Mouse (Mus musculus) ovary, postnatal 10 days (tissue): ENCODE data around the gene Pgc.

ENCODE experiments used
- DNase-seq: peaks from one replicate; pipeline ENCODE4 v3.0.0; 2022; ENCODE audit warnings: low spot score

Gene Pgc

GRCm38 (mm10) chr17:47726566-47726965 is at the start of gene Pgc:
Gene Pgc (plus strand): TSS chr17:47726842.
- DNase-seq = no peak

- DNase-seq = no peak
These were observed 48.4 kb upstream of the Pgc start for GRCm38 (mm10) chr17:47678238-47678637.

DNA sequence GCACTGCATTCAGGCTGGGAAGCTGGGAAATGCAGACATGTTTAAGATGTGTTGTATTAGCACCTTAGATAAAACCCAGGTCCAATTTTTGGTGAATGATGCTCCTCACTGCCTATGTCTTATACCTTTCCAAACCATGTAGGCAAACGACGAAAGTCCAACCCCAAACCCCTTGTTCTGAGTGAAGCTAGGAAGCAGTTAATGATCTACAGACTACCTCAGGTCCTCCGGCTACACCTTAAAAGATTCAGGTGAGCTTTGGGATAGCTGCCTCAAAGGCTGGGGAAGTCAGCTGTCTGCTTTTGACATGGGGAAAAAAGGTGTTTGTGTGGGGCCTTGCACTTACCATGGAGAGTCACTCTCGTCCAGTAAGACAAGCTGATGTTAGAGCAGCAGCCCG is 47.9 kb upstream of the Pgc start:
- no peak for DNase-seq

DNA sequence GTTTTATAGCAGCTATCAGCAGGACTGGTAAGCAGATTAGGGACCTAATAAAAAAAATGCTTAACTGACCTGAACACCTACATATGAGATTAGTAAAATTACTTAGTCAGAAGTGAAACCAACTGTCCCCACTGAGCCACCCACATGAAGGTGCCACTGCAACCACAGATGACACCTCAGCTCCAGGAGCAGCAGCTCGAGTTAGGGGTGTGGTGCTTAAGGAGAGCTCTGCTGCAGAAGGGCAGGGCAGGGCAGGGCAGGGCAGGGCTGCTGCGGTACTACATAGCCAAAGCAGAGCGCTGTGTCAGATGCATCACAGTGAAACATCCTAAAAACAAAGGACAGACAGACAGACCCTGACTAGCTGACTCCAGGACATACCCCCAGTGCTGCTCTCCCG is 43.8 kb upstream of the Pgc start:
- no peak for DNase-seq

DNA sequence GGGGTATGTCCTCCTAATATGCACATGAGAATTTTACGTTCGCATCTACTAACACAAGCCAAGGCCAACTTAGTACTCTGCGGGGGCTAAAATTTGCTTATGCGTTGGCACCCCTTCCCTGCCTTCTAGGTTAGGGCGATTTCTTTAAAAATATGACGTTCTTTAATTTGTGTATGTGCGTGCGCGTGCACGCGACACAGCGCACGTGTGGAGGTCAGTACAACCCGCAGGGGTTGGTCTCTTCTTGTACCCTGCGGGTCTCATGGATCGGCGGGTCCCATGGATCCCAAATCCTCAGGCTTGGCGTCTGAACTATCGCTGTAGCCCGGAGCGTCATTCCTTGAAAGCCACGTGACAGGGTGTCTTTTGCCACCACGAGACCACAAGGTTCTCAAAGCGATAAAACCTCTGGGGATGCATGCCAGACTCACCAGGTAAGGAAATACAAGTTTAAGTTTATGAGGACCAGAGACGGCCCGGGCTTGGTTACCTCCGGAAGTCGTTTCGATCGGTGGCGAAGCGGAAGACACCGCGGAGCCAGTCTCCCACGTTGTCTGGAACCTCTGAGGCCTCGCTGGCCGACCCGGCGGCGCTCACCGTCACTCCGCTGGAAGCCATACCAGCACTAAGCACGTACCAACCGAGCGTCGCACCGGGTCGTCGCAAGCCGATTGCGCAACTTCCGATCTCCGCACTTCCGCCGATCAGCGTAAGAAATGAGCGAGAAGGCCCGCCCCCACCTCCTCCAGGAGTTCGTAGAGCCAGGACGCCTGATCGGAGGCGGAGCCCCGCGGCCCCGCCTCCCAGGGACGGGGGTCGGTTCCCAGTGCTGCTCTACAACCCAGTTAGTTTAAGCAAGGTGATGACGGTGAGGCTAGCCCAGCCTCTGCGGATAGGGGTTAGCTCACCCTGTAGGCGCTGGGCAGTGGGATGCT is 39.0 kb upstream of the Pgc start:
- peak; percentile 76 for DNase-seq

- no peak for DNase-seq
These were observed 38.4 kb upstream of the Pgc start, which contains the start of gene Tomm6 for GRCm38 (mm10) chr17:47688344-47688607. Gene Tomm6 (minus strand): TSS chr17:47688386.

DNA sequence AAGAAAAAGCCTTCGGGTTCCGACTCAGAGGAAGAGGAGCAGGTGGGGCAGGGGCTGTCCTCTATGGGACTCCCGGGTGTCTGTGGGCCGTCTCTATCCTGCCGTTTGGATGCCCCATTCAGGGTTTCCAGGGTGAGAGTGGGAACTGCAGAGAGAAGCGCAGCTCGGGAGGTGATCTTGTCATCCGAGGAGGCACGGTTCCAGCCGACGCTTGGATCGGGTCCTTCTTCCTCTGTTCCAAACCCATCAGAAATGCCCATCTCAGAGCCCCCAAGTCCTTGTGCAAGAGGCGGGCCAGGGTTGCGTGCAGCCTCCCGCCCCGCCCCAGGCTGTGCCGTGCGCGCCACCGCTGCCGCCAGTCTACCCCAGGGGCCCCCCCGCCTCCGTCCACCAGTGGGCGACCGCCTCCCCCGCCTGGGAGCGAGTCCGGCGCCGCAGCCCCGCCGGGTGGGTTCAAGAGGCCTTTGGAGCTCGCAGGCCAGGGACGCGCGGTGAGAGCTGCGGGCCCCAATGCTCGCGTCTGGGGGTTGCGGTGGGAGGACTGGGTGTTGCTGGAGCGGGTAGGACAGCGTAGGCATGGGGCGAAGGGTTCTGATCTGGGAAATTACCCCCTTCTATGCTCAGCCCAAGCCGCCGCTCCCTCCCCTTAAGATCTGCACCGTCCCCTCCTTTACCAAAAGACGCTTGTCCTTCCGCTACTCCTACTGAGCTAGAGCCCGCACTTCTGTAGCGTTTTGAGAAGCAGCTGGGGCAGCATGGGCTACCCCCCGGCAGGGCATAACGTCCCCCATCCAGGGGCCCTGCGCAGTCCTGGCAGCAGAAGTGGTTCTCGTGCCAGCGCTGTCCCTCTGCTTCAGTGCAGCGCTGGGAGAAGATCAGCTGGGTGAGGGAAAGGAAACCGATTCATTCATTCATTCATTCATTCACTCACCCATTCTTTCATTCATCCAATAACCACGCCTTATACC is 37.8 kb upstream of the Pgc start, which contains the start of gene Frs3:
Gene Frs3 (plus strand): TSS at position 423 of the 968 bp plus-strand sequence.
- peak; percentile 49 for DNase-seq

GRCm38 (mm10) chr17:47689894-47690293 is 36.7 kb upstream of the Pgc start:
- DNase-seq = no peak

DNA sequence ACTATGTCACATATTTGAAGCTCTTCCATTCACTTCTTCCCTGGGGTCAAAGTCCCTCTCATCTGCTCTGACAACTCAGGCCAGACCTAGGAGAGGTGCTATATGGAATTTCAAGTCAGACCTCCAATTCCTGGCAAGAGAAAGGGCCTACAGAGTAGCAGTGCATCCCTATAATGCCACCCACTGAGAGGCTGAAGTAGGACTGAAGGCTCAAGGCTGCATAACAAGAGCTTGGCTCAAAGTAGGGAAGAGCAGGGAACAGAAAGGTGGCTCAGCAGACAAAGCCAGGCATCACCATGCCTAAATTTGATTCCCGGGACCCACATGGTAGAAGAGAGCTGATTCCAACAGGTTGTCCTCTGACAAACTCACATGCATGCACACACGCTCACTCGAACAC is 35.0 kb upstream of the Pgc start:
- no peak for DNase-seq

GRCm38 (mm10) chr17:47693671-47694441 is 32.8 kb upstream of the Pgc start:
- DNase-seq = no peak

DNA sequence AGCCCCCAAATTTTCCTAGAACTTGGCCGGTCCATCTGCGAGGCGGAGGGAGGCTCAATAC is 32.4 kb upstream of the Pgc start, which contains the start of gene Gm21981:
Gene Gm21981 (minus strand): TSS at position 14 of the 61 bp plus-strand sequence.
- DNase-seq = no peak

DNA sequence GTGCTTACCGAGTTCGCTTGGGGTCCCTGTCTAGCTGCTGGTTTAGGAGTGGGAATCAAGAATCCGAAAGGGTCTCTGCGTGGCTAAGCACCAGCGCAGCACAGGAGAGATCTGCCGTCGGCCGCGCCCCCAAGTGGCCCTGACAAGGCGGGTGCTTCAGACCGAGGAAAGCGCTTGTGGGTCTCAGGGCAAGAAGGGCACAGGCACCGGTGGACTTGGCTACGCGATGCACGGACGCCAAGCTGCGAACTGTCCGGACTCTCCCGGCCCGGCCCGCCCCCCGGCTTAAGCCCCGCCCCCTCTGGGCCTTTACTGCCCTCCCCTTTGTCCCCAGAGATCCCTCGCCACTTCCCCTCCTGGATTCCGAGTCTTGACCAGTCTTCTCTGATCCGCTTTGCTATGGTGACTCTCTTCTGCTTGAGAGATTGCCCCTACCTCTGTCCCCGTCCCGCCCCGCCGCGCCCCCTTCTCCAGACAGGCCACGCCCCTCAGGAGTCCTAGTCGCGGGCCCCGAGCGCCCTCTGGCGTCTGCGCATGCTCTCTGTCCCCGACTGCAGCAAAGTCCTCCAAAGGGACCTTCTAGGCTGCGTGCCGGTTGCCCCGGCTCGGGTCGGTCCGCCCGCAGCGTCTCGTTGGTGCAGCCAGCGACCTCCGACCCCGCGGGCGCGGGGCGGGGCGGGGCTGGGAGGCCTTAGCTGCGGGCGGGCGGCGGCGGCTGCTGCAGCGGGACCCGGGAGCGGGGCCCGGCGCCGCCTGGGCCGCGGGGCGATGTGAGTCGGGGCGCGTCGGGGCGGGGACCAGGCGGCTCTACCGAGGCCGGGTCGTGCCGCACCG is 31.9 kb upstream of the Pgc start, which contains the start of gene Prickle4:
Gene Prickle4 (minus strand): TSS at position 234 of the 834 bp plus-strand sequence.
- peak; percentile 97 for DNase-seq

DNA sequence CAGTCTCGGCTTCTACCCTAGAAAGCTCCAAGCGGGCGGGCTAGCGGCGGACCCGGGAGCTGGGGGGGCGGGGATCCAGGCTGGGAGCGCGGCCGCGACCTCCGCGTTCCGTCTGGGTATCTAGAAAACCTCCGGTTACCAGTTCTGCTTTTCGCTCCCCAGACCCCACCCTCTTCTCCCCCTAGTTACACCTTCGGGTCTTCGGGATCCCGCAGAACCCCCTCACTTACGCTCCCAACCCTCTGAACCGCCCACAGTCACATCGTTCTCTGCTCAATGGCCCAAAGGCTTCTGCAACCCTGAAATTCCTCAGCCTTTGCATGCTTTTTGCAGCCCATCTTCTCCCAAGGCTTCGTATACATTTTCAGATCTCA is 31.3 kb upstream of the Pgc start:
- no peak for DNase-seq

GRCm38 (mm10) chr17:47698156-47698555 is 28.5 kb upstream of the Pgc start:
- no peak for DNase-seq

- no peak for DNase-seq
These were observed 27.6 kb upstream of the Pgc start for GRCm38 (mm10) chr17:47699055-47699454.

DNA sequence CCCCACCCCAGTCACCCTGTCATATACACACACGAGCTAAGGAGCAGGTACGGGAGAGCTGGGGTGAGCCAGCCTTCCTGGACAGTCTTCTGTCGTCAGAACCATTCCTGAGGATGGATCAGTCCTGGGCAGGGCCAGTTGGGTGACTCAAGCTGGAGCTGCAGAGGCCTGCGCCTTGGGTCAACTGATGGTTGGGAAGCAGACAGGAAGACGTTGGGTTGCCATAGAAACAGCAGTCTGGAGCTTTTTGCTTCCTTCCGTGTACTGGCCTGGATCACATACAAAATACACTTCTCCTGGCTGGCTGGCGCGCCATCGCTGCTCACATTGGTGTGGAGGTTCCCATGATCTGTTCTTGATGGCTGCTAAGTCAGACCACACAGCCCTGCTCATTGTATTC is 24.8 kb upstream of the Pgc start:
- DNase-seq = no peak

- no peak for DNase-seq
These were observed 23.9 kb upstream of the Pgc start for GRCm38 (mm10) chr17:47702548-47703345.

DNA sequence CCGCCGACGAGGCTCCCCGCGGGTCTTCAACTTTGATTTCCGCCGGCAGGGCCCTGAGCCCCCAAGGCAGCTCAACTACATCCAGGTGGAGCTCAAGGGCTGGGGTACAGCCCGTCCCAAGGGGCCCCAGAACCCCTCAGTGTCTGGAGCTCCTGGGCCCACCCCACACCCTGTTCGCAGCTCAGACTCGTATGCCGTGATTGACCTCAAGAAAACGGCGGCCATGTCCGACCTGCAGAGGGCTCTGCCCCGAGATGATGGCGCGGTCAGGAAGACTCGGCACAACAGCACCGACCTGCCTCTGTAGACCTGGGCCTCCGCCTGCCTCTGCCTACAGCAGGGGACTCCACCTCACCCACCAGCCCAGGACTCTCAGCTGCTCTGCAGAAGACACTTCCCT is 23.1 kb upstream of the Pgc start:
- no peak for DNase-seq

GRCm38 (mm10) chr17:47704692-47705091 is 21.9 kb upstream of the Pgc start:
- DNase-seq = no peak

DNA sequence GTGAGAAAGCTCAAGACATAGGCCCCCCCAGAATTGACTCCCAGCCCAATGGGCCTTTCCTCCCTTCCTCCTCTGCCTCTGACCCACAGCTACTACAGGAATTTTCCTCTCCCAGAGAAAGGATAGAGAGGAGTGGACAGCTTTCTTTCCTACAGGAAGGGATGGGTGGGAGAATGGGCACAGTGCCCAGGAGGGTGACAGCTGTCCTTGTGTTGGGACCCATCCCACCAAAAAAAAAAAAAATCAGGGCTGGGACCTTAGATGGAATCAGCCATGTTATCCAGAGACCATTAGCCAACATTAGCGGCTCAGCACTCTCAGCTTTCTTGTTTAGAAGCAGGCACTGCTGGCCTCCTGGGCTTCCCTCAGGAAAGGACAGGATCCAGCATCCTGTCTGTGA is 20.4 kb upstream of the Pgc start:
- no peak for DNase-seq

GRCm38 (mm10) chr17:47707961-47708360 is 18.7 kb upstream of the Pgc start:
- no peak for DNase-seq
